Mouse (Mus musculus): ENCODE results near the gene Rtl10. TPM values are rescaled to one million over a fixed set of nuclear protein-coding genes. Genes with fewer than 3 reads are reported as not detected.

Gene Rtl10
- polyA plus RNA-seq, 1 experiment from 2014 or later, result 2.1 TPM

- H3K36me3 ChIP-seq (ENCODE audit: control insufficient read depth, insufficient read depth, low read length), result no peaks in the 10 kb centered on the region
- H3K9me3 ChIP-seq (replicated peaks; ENCODE audit: control insufficient read depth, low read length), result no peaks in the 10 kb centered on the region
- WGBS, result 52% methylated on average over 3 of the region's 3 CpGs
- no peaks in the 10 kb centered on the region for H3K27me3 ChIP-seq (ENCODE audit: control insufficient read depth, insufficient read depth, low read length)
- H3K27ac ChIP-seq (ENCODE audit: low read length), result no peak overlapping the region
- H3K9ac ChIP-seq (ENCODE audit: low read length), result peak overlapping the region; percentile 26; the same call in 1 of the 2 replicates
- peaks cover 17% of the 10 kb centered on the region for H3K4me1 ChIP-seq (ENCODE audit: control insufficient read depth, insufficient read depth, low read length)
- ATAC-seq (ENCODE audit: insufficient read depth, low FRiP score), result no peak
- no peak overlapping the region for H3K4me3 ChIP-seq (replicated peaks; ENCODE audit: low read length)
- no peak overlapping the region for H3K4me2 ChIP-seq (ENCODE audit: low read depth, low read length)
These were observed 37.9 kb upstream of the Rtl10 start for GRCm38 (mm10) chr16:18460826-18461225.

- ATAC-seq (ENCODE audit: insufficient read depth, low FRiP score), result no peak
These were observed 36.7 kb upstream of the Rtl10 start for GRCm38 (mm10) chr16:18462031-18462430.

GRCm38 (mm10) chr16:18462598-18462997 is 36.1 kb upstream of the Rtl10 start:
- 56% methylated on average over 8 of the region's 8 CpGs for WGBS
- no peaks in the 10 kb centered on the region for H3K27me3 ChIP-seq (ENCODE audit: control insufficient read depth, insufficient read depth, low read length)
- H3K27ac ChIP-seq (ENCODE audit: low read length), result no peak overlapping the region
- no peaks in the 10 kb centered on the region for H3K36me3 ChIP-seq (ENCODE audit: control insufficient read depth, insufficient read depth, low read length)
- no peak overlapping the region for H3K4me2 ChIP-seq (ENCODE audit: low read depth, low read length)
- peaks cover 17% of the 10 kb centered on the region for H3K4me1 ChIP-seq (ENCODE audit: control insufficient read depth, insufficient read depth, low read length)
- ATAC-seq (ENCODE audit: insufficient read depth, low FRiP score), result no peak
- H3K9me3 ChIP-seq (replicated peaks; ENCODE audit: control insufficient read depth, low read length), result no peaks in the 10 kb centered on the region
- H3K9ac ChIP-seq (ENCODE audit: low read length), result no peak overlapping the region
- no peak overlapping the region for H3K4me3 ChIP-seq (replicated peaks; ENCODE audit: low read length)

More at GRCm38 (mm10) chr16:18462031-18462430, 36.7 kb upstream of the Rtl10 start:
- H3K4me3 ChIP-seq (replicated peaks; ENCODE audit: low read length), result no peak overlapping the region
- H3K27me3 ChIP-seq (ENCODE audit: control insufficient read depth, insufficient read depth, low read length), result no peaks in the 10 kb centered on the region
- no peaks in the 10 kb centered on the region for H3K36me3 ChIP-seq (ENCODE audit: control insufficient read depth, insufficient read depth, low read length)
- no peak overlapping the region for H3K4me2 ChIP-seq (ENCODE audit: low read depth, low read length)
- H3K27ac ChIP-seq (ENCODE audit: low read length), result no peak overlapping the region
- H3K9me3 ChIP-seq (replicated peaks; ENCODE audit: control insufficient read depth, low read length), result no peaks in the 10 kb centered on the region
- H3K9ac ChIP-seq (ENCODE audit: low read length), result no peak overlapping the region
- H3K4me1 ChIP-seq (ENCODE audit: control insufficient read depth, insufficient read depth, low read length), result peaks cover 17% of the 10 kb centered on the region
- 77% methylated on average over 9 of the region's 9 CpGs for WGBS

- H3K9me3 ChIP-seq (replicated peaks; ENCODE audit: control insufficient read depth, low read length), result no peaks in the 10 kb centered on the region
- 69% methylated on average over 3 of the region's 3 CpGs for WGBS
- H3K9ac ChIP-seq (ENCODE audit: low read length), result no peak overlapping the region
- H3K4me1 ChIP-seq (ENCODE audit: control insufficient read depth, insufficient read depth, low read length), result peaks cover 12% of the 10 kb centered on the region
- H3K27me3 ChIP-seq (ENCODE audit: control insufficient read depth, insufficient read depth, low read length), result no peaks in the 10 kb centered on the region
- H3K4me2 ChIP-seq (ENCODE audit: low read depth, low read length), result no peak overlapping the region
- H3K36me3 ChIP-seq (ENCODE audit: control insufficient read depth, insufficient read depth, low read length), result no peaks in the 10 kb centered on the region
- no peak overlapping the region for H3K27ac ChIP-seq (ENCODE audit: low read length)
- H3K4me3 ChIP-seq (replicated peaks; ENCODE audit: low read length), result no peak overlapping the region
- ATAC-seq (ENCODE audit: insufficient read depth, low FRiP score), result 0 out of 2 replicates have a peak, but pooled peaks have one; percentile 47
These were observed 34.4 kb upstream of the Rtl10 start for GRCm38 (mm10) chr16:18464271-18464670.

- H3K9me3 ChIP-seq (replicated peaks; ENCODE audit: control insufficient read depth, low read length), result no peaks in the 10 kb centered on the region
- no peaks in the 10 kb centered on the region for H3K27me3 ChIP-seq (ENCODE audit: control insufficient read depth, insufficient read depth, low read length)
- WGBS, result 31% methylated on average over 1 of the region's 1 CpGs
- H3K9ac ChIP-seq (ENCODE audit: low read length), result no peak overlapping the region
- H3K4me2 ChIP-seq (ENCODE audit: low read depth, low read length), result no peak overlapping the region
- no peak for ATAC-seq (ENCODE audit: insufficient read depth, low FRiP score)
- no peaks in the 10 kb centered on the region for H3K36me3 ChIP-seq (ENCODE audit: control insufficient read depth, insufficient read depth, low read length)
- H3K4me1 ChIP-seq (ENCODE audit: control insufficient read depth, insufficient read depth, low read length), result no peaks in the 10 kb centered on the region
- no peak overlapping the region for H3K27ac ChIP-seq (ENCODE audit: low read length)
- no peak overlapping the region for H3K4me3 ChIP-seq (replicated peaks; ENCODE audit: low read length)
These were observed 27.9 kb upstream of the Rtl10 start for GRCm38 (mm10) chr16:18470829-18471228.

GRCm38 (mm10) chr16:18471381-18471955 is 27.2 kb upstream of the Rtl10 start:
- H3K27me3 ChIP-seq (ENCODE audit: control insufficient read depth, insufficient read depth, low read length), result no peaks in the 10 kb centered on the region
- H3K4me2 ChIP-seq (ENCODE audit: low read depth, low read length), result no peak overlapping the region
- H3K9me3 ChIP-seq (replicated peaks; ENCODE audit: control insufficient read depth, low read length), result no peaks in the 10 kb centered on the region
- no peak overlapping the region for H3K27ac ChIP-seq (ENCODE audit: low read length)
- ATAC-seq (ENCODE audit: insufficient read depth, low FRiP score), result no peak
- H3K36me3 ChIP-seq (ENCODE audit: control insufficient read depth, insufficient read depth, low read length), result no peaks in the 10 kb centered on the region
- no peak overlapping the region for H3K4me3 ChIP-seq (replicated peaks; ENCODE audit: low read length)
- H3K9ac ChIP-seq (ENCODE audit: low read length), result no peak overlapping the region
- WGBS, result 63% methylated on average over 11 of the region's 11 CpGs
- no peaks in the 10 kb centered on the region for H3K4me1 ChIP-seq (ENCODE audit: control insufficient read depth, insufficient read depth, low read length)

GRCm38 (mm10) chr16:18471976-18472375 is 26.7 kb upstream of the Rtl10 start:
- 87% methylated on average over 6 of the region's 6 CpGs for WGBS
- H3K9me3 ChIP-seq (replicated peaks; ENCODE audit: control insufficient read depth, low read length), result no peaks in the 10 kb centered on the region
- H3K4me2 ChIP-seq (ENCODE audit: low read depth, low read length), result no peak overlapping the region
- H3K27me3 ChIP-seq (ENCODE audit: control insufficient read depth, insufficient read depth, low read length), result no peaks in the 10 kb centered on the region
- no peak for ATAC-seq (ENCODE audit: insufficient read depth, low FRiP score)
- no peaks in the 10 kb centered on the region for H3K36me3 ChIP-seq (ENCODE audit: control insufficient read depth, insufficient read depth, low read length)
- H3K4me3 ChIP-seq (replicated peaks; ENCODE audit: low read length), result no peak overlapping the region
- H3K9ac ChIP-seq (ENCODE audit: low read length), result no peak overlapping the region
- no peaks in the 10 kb centered on the region for H3K4me1 ChIP-seq (ENCODE audit: control insufficient read depth, insufficient read depth, low read length)
- H3K27ac ChIP-seq (ENCODE audit: low read length), result no peak overlapping the region

GRCm38 (mm10) chr16:18472416-18472815 is 26.3 kb upstream of the Rtl10 start:
- H3K9me3 ChIP-seq (replicated peaks; ENCODE audit: control insufficient read depth, low read length), result no peaks in the 10 kb centered on the region
- ATAC-seq (ENCODE audit: insufficient read depth, low FRiP score), result no peak

GRCm38 (mm10) chr16:18472976-18473375 is 25.7 kb upstream of the Rtl10 start:
- Histone ChIP-seq H3K4me3 (replicated peaks; ENCODE audit: low read length) (no peak overlapping the region), H3K27ac (ENCODE audit: low read length) (no peak overlapping the region), H3K4me1 (ENCODE audit: control insufficient read depth, insufficient read depth, low read length) (no peaks in the 10 kb centered on the region), H3K36me3 (ENCODE audit: control insufficient read depth, insufficient read depth, low read length) (no peaks in the 10 kb centered on the region), H3K4me2 (ENCODE audit: low read depth, low read length) (no peak overlapping the region), H3K9me3 (replicated peaks; ENCODE audit: control insufficient read depth, low read length) (no peaks in the 10 kb centered on the region), H3K9ac (ENCODE audit: low read length) (no peak overlapping the region), H3K27me3 (ENCODE audit: control insufficient read depth, insufficient read depth, low read length) (no peaks in the 10 kb centered on the region)
- ATAC-seq (ENCODE audit: insufficient read depth, low FRiP score), result peak; percentile 58; the same call in 1 of the 2 replicates
- WGBS, result 78% methylated on average over 8 of the region's 8 CpGs

More at GRCm38 (mm10) chr16:18472416-18472815, 26.3 kb upstream of the Rtl10 start:
- no peaks in the 10 kb centered on the region for H3K4me1 ChIP-seq (ENCODE audit: control insufficient read depth, insufficient read depth, low read length)
- 80% methylated on average over 4 of the region's 4 CpGs for WGBS
- no peaks in the 10 kb centered on the region for H3K27me3 ChIP-seq (ENCODE audit: control insufficient read depth, insufficient read depth, low read length)
- no peaks in the 10 kb centered on the region for H3K36me3 ChIP-seq (ENCODE audit: control insufficient read depth, insufficient read depth, low read length)
- H3K4me2 ChIP-seq (ENCODE audit: low read depth, low read length), result no peak overlapping the region
- no peak overlapping the region for H3K27ac ChIP-seq (ENCODE audit: low read length)
- H3K9ac ChIP-seq (ENCODE audit: low read length), result no peak overlapping the region
- no peak overlapping the region for H3K4me3 ChIP-seq (replicated peaks; ENCODE audit: low read length)
